Mouse (Mus musculus) ovary, postnatal 10 days (tissue): Measurements from ENCODE around the gene Arl14ep.

Source experiments
- DNase-seq: peaks from one replicate; pipeline ENCODE4 v3.0.0; 2022; ENCODE audit warnings: low spot score

The Arl14ep gene

GRCm38 (mm10) chr2:106954975-106955374 lies 19.2 kb downstream of the Arl14ep start:
- no peak for DNase-seq

DNA sequence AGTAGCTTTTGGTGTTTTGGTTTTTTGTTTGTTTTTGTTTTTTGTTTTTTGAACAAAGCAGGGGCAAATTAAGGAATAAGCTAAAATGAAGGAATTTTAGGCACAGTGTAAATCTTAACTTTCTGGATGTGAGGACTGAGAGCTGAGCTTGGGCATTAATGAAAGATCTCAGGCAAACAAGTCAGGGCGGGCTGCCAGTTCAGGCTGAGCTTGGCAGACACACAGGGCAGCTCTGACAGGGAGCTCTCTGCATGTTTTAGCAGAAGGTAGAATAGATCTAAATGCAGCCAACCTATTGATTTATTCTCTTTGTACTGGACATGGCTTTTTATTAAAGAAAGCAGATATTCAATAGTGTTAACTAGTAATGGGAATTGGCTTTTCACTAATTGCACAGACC lies 31.8 kb downstream of the Arl14ep start:
- no peak for DNase-seq

DNA sequence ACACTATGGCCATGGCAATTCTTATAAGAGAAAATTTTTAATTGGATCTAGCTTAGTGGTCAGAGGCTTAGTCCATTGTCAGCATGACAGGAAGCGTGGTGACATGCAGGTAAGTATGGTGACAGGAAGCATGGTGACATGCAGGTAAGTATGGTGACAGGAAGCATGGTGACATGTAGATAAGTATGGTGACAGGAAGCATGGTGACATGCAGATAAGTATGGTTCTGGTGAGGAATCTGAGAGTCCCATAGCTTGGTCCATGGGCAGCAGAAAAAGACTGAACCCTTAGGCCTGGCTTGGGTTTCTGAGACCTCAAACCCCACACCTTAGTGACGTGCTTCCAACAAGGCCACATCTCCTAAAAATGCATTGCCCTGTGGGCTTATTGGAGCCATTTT lies 38.5 kb downstream of the Arl14ep start:
- DNase-seq = no peak

DNA sequence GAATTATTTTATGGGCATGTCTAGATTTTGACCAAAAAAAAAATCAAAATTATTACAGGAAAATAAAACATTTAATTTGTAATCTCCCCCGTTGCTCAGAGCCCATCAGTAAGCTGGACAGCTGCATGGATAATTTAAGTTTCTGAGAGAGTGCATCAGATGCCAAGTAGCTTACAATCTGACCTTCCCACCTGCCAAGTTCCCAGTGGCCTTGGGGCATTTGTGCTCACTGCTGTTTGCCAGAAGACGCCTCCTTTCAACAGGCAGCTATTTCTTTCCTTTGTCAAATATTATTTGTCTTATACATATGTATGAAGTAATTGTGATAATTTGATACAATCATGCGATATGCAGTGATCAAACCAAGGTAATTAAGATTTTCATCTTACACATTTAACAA lies 44.3 kb downstream of the Arl14ep start:
- no peak for DNase-seq
